Mouse (Mus musculus) MN1 (cell line): ENCODE measurements around the gene Hist1h2bl.
A peak's percentile ranks its signal among the peaks of the same experiment; 100 is the strongest.

ENCODE experiments used
- DNase-seq: peaks from one replicate; pipeline ENCODE4 v3.0.0-alpha.2; 2016; ENCODE audit warnings: low spot score

Hist1h2bl gene

GRCm38 (mm10) chr13:21715864-21716539 lies at the start of gene Hist1h2bl, which contains the start of gene Hist1h2ai:
Gene Hist1h2bl, minus strand, starts transcription at chr13:21716143.
Gene Hist1h2ai, plus strand, starts transcription at chr13:21716422.
- peak; percentile 93 for DNase-seq

GRCm38 (mm10) chr13:21755707-21756106 lies 39.8 kb upstream of the Hist1h2bl start:
- DNase-seq, result no peak

- DNase-seq, result peak; percentile 50
Observed at GRCm38 (mm10) chr13:21754294-21755001, 38.5 kb upstream of the Hist1h2bl start.

- DNase-seq, result peak; percentile 93
Observed at GRCm38 (mm10) chr13:21753524-21754285, 37.8 kb upstream of the Hist1h2bl start, which contains the start of the genes Hist1h2ak and Hist1h2bn. Gene Hist1h2ak, minus strand, starts transcription at chr13:21753827. Gene Hist1h2bn, plus strand, starts transcription at chr13:21754123.

- DNase-seq, result peak; percentile 34
Observed at GRCm38 (mm10) chr13:21753051-21753523, 37.1 kb upstream of the Hist1h2bl start.

GRCm38 (mm10) chr13:21752356-21752755 lies 36.4 kb upstream of the Hist1h2bl start:
- no peak for DNase-seq

GRCm38 (mm10) chr13:21751827-21752226 lies 35.9 kb upstream of the Hist1h2bl start:
- DNase-seq, result no peak

- no peak for DNase-seq
Observed at GRCm38 (mm10) chr13:21751417-21751816, 35.5 kb upstream of the Hist1h2bl start.

GRCm38 (mm10) chr13:21750159-21751017 lies 34.4 kb upstream of the Hist1h2bl start, which contains the start of gene Hist1h4k:
Gene Hist1h4k, minus strand, starts transcription at chr13:21750505.
- DNase-seq, result peak; percentile 86

- DNase-seq, result peak; percentile 45
Observed at GRCm38 (mm10) chr13:21749387-21750158, 33.6 kb upstream of the Hist1h2bl start.

GRCm38 (mm10) chr13:21745006-21745405 lies 29.1 kb upstream of the Hist1h2bl start:
- DNase-seq, result no peak

GRCm38 (mm10) chr13:21734906-21735767 lies 19.2 kb upstream of the Hist1h2bl start, which contains the start of gene Hist1h4j:
Gene Hist1h4j, plus strand, starts transcription at chr13:21735064.
- DNase-seq, result peak; percentile 87

GRCm38 (mm10) chr13:21734010-21734905 lies 18.3 kb upstream of the Hist1h2bl start:
- DNase-seq, result peak; percentile 88

GRCm38 (mm10) chr13:21733466-21733865 lies 17.5 kb upstream of the Hist1h2bl start:
- DNase-seq, result peak; percentile 40

GRCm38 (mm10) chr13:21729544-21729943 lies 13.6 kb upstream of the Hist1h2bl start:
- DNase-seq, result no peak

- DNase-seq, result peak; percentile 51
Observed at GRCm38 (mm10) chr13:21727948-21728572, 12.1 kb upstream of the Hist1h2bl start.

GRCm38 (mm10) chr13:21722993-21723836 lies 7.3 kb upstream of the Hist1h2bl start:
- DNase-seq, result peak; percentile 31
